Mouse (Mus musculus) CD4-positive naive resting alpha-beta T cell, adult 76 days (primary cell): ENCODE measurements around the gene Tnfsf13b. TPM values are rescaled to one million over a fixed set of nuclear protein-coding genes. Genes with fewer than 3 reads are reported as not detected.

Source experiments
- total RNA-seq: library from RNA; stranded (reverse); gene quantifications from one replicate; pipeline ENCODE4 v1.2.4, GENCODE M21; 2023

Gene Tnfsf13b
- 1.8 TPM for total RNA-seq

DNA sequence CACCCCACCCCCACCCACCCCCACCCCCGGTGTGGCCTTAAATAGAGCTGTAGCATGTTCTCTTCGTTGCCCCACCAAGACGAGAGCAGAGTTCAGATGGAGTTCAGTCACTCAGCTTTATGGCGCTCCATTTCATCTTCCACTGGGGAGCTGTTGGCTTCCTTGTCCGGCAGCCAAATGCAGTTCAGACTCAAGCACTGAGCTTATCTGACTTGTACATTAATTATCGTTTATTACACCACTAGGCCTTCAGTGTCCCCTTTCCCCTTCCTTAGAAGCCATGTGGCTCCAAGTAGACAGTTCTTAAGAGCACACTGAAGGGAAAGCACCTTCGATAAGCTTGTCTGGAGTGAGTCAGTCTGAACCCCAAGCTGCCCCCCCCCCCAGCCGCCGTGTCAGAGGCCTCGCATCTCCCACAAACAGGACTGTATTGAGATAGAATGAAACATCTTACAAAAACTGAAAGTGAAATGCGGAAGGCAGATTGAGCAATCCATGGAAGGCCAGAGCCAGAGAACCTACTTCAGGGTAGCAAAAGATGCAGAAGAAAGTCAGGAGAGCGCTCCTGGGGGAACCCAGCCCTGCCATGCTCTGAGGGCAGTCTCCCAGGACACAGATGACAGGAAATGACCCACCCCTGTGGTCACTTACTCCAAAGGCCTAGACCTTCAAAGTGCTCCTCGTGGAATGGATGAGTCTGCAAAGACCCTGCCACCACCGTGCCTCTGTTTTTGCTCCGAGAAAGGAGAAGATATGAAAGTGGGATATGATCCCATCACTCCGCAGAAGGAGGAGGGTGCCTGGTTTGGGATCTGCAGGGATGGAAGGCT, at the start of gene Tnfsf13b:
Tnfsf13b (plus strand) TSS at position 312 of the 830 bp plus-strand sequence.

DNA sequence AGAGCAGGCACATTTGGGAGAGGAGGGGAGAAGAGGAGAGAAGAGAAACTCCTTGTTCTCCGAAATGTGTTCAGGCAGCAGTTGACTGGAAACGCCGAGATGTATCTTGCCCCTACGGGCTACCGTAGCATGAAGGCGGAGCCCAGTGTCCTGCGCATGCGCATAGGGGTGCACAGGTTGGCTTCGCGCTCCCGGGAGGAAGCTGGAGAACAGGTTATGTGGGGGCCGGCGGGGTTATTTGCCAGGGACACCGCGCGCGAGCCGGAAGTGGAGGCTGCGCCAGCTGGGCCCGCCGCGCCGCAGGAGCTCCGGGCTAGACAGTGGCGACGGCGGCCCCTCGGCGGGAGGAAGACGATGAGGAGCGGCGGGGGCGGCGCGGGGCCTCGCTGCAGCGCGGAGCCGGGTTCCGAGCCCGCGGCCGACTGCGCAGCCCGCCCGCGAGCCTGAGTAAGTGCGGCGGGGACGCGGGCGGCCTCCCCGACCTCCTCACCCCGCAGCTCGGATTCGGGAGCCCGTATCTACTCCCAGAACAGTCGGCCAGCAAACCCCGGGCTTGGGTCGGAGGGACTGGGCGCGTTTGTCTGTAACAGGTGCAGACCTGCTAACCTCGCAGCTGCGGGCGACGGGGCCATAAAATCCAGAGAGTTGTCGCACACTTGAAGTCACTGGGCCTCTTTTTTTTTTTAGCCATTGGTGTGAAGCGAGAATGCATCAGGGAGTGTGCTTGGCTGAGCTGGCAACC, 28.5 kb upstream of the Tnfsf13b start, which contains the start of the genes Lig4 and Abhd13:
Lig4 (minus strand) TSS at position 114 of the 742 bp plus-strand sequence.
Abhd13 (plus strand) TSS at position 135 of the 742 bp plus-strand sequence.

Other genes starting within 250 kb of the Tnfsf13b start
- gene Fam155a, start 235.3 kb upstream of the Tnfsf13b start, total RNA-seq = not detected
- gene Gm10217, start 142.2 kb upstream of the Tnfsf13b start, total RNA-seq = not detected
- 3.0 TPM for gene Lig4, start 28.8 kb upstream of the Tnfsf13b start, total RNA-seq
- gene Abhd13, start 28.8 kb upstream of the Tnfsf13b start, total RNA-seq = 17.9 TPM
- gene Myo16, start 147.4 kb downstream of the Tnfsf13b start, total RNA-seq = not detected